Mouse (Mus musculus): ENCODE data around the gene Amz2.
A peak's percentile ranks its signal among the peaks of the same experiment; 100 is the strongest.

Amz2 gene

GRCm38 (mm10) chr11:109421205-109421604 is 4.5 kb upstream of the Amz2 start:
- no peak for DNase-seq (ENCODE audit: low read depth, low spot score)

- no peak for DNase-seq (ENCODE audit: low read depth, low spot score)
These were observed 3.5 kb upstream of the Amz2 start for GRCm38 (mm10) chr11:109422263-109422662.

GRCm38 (mm10) chr11:109423294-109423693 is 2.5 kb upstream of the Amz2 start:
- no peak for DNase-seq (ENCODE audit: low read depth, low spot score)

GRCm38 (mm10) chr11:109426272-109426586 is 483 bp downstream of the Amz2 start:
- no peak for DNase-seq (ENCODE audit: low read depth, low spot score)

GRCm38 (mm10) chr11:109427353-109427752 is 1.6 kb downstream of the Amz2 start:
- DNase-seq (ENCODE audit: low read depth, low spot score): no peak

GRCm38 (mm10) chr11:109434233-109434798 is 8.6 kb downstream of the Amz2 start:
- DNase-seq (ENCODE audit: low read depth, low spot score): no peak

- DNase-seq (ENCODE audit: low read depth, low spot score): no peak
These were observed 11.1 kb downstream of the Amz2 start for GRCm38 (mm10) chr11:109436889-109437288.

GRCm38 (mm10) chr11:109439209-109439608 is 13.5 kb downstream of the Amz2 start:
- no peak for DNase-seq (ENCODE audit: low read depth, low spot score)

GRCm38 (mm10) chr11:109439829-109440340 is 14.1 kb downstream of the Amz2 start:
- DNase-seq (ENCODE audit: low read depth, low spot score): peak; percentile 47

- no peak for DNase-seq (ENCODE audit: low read depth, low spot score)
These were observed 14.9 kb downstream of the Amz2 start for GRCm38 (mm10) chr11:109440641-109441040.

GRCm38 (mm10) chr11:109441119-109441518 is 15.4 kb downstream of the Amz2 start:
- no peak for DNase-seq (ENCODE audit: low read depth, low spot score)

- peak; percentile 21 for DNase-seq (ENCODE audit: low read depth, low spot score)
These were observed 16.5 kb downstream of the Amz2 start for GRCm38 (mm10) chr11:109442166-109442730.

- DNase-seq (ENCODE audit: low read depth, low spot score): no peak
These were observed 17.9 kb downstream of the Amz2 start for GRCm38 (mm10) chr11:109443468-109444263.

- DNase-seq (ENCODE audit: low read depth, low spot score): no peak
These were observed 18.9 kb downstream of the Amz2 start for GRCm38 (mm10) chr11:109444600-109444999.

GRCm38 (mm10) chr11:109445438-109446035 is 19.8 kb downstream of the Amz2 start:
- peak; percentile 53 for DNase-seq (ENCODE audit: low read depth, low spot score)

- no peak for DNase-seq (ENCODE audit: low read depth, low spot score)
These were observed 25.4 kb downstream of the Amz2 start for GRCm38 (mm10) chr11:109451169-109451568.

- no peak for DNase-seq (ENCODE audit: low read depth, low spot score)
These were observed 30.5 kb downstream of the Amz2 start for GRCm38 (mm10) chr11:109456261-109456660.

GRCm38 (mm10) chr11:109458165-109458564 is 32.4 kb downstream of the Amz2 start:
- no peak for DNase-seq (ENCODE audit: low read depth, low spot score)

GRCm38 (mm10) chr11:109460586-109460985 is 34.8 kb downstream of the Amz2 start:
- DNase-seq (ENCODE audit: low read depth, low spot score): no peak

GRCm38 (mm10) chr11:109465068-109465467 is 39.3 kb downstream of the Amz2 start:
- no peak for DNase-seq (ENCODE audit: low read depth, low spot score)

- no peak for DNase-seq (ENCODE audit: low read depth, low spot score)
These were observed 41.2 kb downstream of the Amz2 start for GRCm38 (mm10) chr11:109466987-109467386.

- DNase-seq (ENCODE audit: low read depth, low spot score): no peak
These were observed 42.4 kb downstream of the Amz2 start for GRCm38 (mm10) chr11:109468133-109468532.

Measured in forelimb bud, embryonic 11.5 days (tissue).